Mouse (Mus musculus) megakaryocyte, embryonic 14.5 days (primary cell): ENCODE data around the gene Crbn.

Source experiments
- FLI1 ChIP-seq: IDR thresholded peaks from 2 replicates; pipeline ENCODE4 v1.6.1; 2012; ENCODE audit warnings: low read length, inconsistent platforms, mixed read lengths
- GATA1 ChIP-seq: IDR thresholded peaks from 3 replicates; pipeline ENCODE4 v1.6.1; 2012; ENCODE audit warnings: mixed read lengths, low read length, inconsistent platforms, borderline replicate concordance

DNA sequence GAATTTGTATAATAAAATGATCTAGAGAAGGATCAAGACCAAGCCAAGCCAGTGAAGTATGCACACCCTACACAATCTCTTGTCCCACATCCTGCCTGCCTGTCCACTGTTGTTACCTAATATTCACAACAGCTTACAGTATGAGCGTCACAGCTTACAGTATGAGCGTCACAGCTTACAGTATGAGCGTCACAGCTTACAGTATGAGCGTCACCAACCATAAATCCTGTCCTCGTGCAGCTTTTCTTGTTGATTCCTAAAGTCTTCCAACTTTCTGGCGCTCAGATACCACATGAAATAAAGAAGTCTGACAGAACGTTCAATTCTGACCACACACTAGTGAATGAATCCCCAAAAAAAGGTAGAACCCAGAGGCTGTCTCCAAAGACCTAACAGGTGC, 6.8 kb downstream of the Crbn start:
- no peak for TF ChIP-seq GATA1
- no peak for TF ChIP-seq FLI1
